Mouse (Mus musculus) neural tube, embryonic 13.5 days (tissue): Measurements from ENCODE around the gene Klhdc7a. TPM values are rescaled to one million over a fixed set of nuclear protein-coding genes. Genes with fewer than 3 reads are reported as not detected.

Experiments used
- ATAC-seq: fragments of 200-750 bp; cut with Nextera tagmentation; 2 replicates; pipeline ENCODE4 v1.8.0; 2017; ENCODE audit warnings: low read depth, mild to moderate bottlenecking, moderate TSS enrichment, moderate library complexity
- H3K27ac ChIP-seq: fragments of 300-500 bp; sonication (generic); replicated peaks from 2 replicates; pipeline ENCODE4 v1.5.1; 2015; ENCODE audit warnings: moderate library complexity, mild to moderate bottlenecking, inconsistent platforms
- H3K27me3 ChIP-seq: fragments of 300-500 bp; sonication (generic); 2 replicates; pipeline ENCODE4 v1.6.1; 2015; ENCODE audit warnings: mild to moderate bottlenecking, inconsistent platforms
- H3K36me3 ChIP-seq: fragments of 300-500 bp; sonication (generic); 2 replicates; pipeline ENCODE4 v1.6.1; 2015; ENCODE audit warnings: mild to moderate bottlenecking, inconsistent platforms
- H3K4me1 ChIP-seq: fragments of 300-500 bp; sonication (generic); replicated peaks from 2 replicates; pipeline ENCODE4 v1.6.1; 2015; ENCODE audit warnings: inconsistent platforms
- H3K4me2 ChIP-seq: fragments of 300-500 bp; sonication (generic); 2 replicates; pipeline ENCODE4 v1.6.1; 2015; ENCODE audit warnings: inconsistent platforms, mild to moderate bottlenecking, moderate library complexity
- H3K4me3 ChIP-seq: fragments of 300-500 bp; sonication (generic); 2 replicates; pipeline ENCODE4 v1.5.1; 2015; ENCODE audit warnings: mild to moderate bottlenecking, inconsistent platforms
- H3K9ac ChIP-seq: fragments of 300-500 bp; sonication (generic); 2 replicates; pipeline ENCODE4 v1.6.1; 2015; ENCODE audit warnings: moderate library complexity, mild to moderate bottlenecking, inconsistent platforms
- H3K9me3 ChIP-seq: fragments of 300-500 bp; sonication (generic); 2 replicates; pipeline ENCODE4 v1.6.1; 2016; ENCODE audit warnings: inconsistent platforms
- WGBS: fragments of 180-500 bp; shearing (Covaris S2); methylation state at CpG from one replicate; pipeline ENCODE4 v1.1.7; 2015; 5-methylcytosine and 5-hydroxymethylcytosine counted together
- polyA plus RNA-seq: library from polyadenylated mRNA; unstranded; fragments of >200 nt; fragmentation: Nextera tagmentation; extraction: Ambion mirVana; gene quantifications from 2 replicates; pipeline ENCODE4 v1.2.1, GENCODE M21; 2015

Gene Klhdc7a
- polyA plus RNA-seq, 1 experiment from 2014 or later, result 0.08 TPM

GRCm38 (mm10) chr4:139959188-139959587, 8.6 kb downstream of the Klhdc7a start:
- Histone ChIP-seq H3K4me3 (no peak overlapping the region), H3K36me3 (no peaks in the 10 kb centered on the region), H3K27ac (no peak overlapping the region), H3K27me3 (no peaks in the 10 kb centered on the region), H3K4me2 (no peak overlapping the region), H3K9ac (no peak overlapping the region), H3K9me3 (no peaks in the 10 kb centered on the region), H3K4me1 (peaks cover 11% of the 10 kb centered on the region; the same call in 1 of the 2 replicates)
- WGBS, result 94% methylated on average over 3 of the region's 3 CpGs
- ATAC-seq, result no peak

- Histone ChIP-seq H3K9me3 (no peaks in the 10 kb centered on the region), H3K27ac (no peak overlapping the region), H3K36me3 (no peaks in the 10 kb centered on the region), H3K9ac (no peak overlapping the region), H3K4me3 (no peak overlapping the region), H3K4me2 (no peak overlapping the region), H3K4me1 (peaks cover 17% of the 10 kb centered on the region), H3K27me3 (peaks cover 7% of the 10 kb centered on the region; the same call in 1 of the 2 replicates)
- 58% methylated on average over 6 of the region's 7 CpGs for WGBS
- 0 out of 2 replicates have a peak, but pooled peaks have one; percentile 17 for ATAC-seq
These were observed 16.8 kb downstream of the Klhdc7a start for GRCm38 (mm10) chr4:139950876-139951485.

- peak overlapping the region; percentile 51 for H3K4me2 ChIP-seq
- H3K4me3 ChIP-seq, result peak overlapping the region; percentile 17; the same call in 1 of the 2 replicates
- H3K27me3 ChIP-seq, result peaks cover 9% of the 10 kb centered on the region; the same call in 1 of the 2 replicates
- peaks cover 17% of the 10 kb centered on the region for H3K4me1 ChIP-seq
- 1% methylated on average over 20 of the region's 20 CpGs for WGBS
- no peak overlapping the region for H3K27ac ChIP-seq
- no peaks in the 10 kb centered on the region for H3K36me3 ChIP-seq
- ATAC-seq, result peak; percentile 58; the same call in 1 of the 2 replicates
- H3K9me3 ChIP-seq, result no peaks in the 10 kb centered on the region
- peak overlapping the region; percentile 38; the same call in 1 of the 2 replicates for H3K9ac ChIP-seq
These were observed 17.4 kb downstream of the Klhdc7a start for GRCm38 (mm10) chr4:139950431-139950848.

GRCm38 (mm10) chr4:139948591-139948990, 19.2 kb downstream of the Klhdc7a start:
- H3K27me3 ChIP-seq, result peaks cover 9% of the 10 kb centered on the region; the same call in 1 of the 2 replicates
- WGBS, result 11% methylated on average over 7 of the region's 7 CpGs
- H3K36me3 ChIP-seq, result no peaks in the 10 kb centered on the region
- no peaks in the 10 kb centered on the region for H3K9me3 ChIP-seq
- peak overlapping the region; percentile 33 for H3K27ac ChIP-seq
- no peak overlapping the region for H3K4me3 ChIP-seq
- ATAC-seq, result peak; percentile 64
- H3K9ac ChIP-seq, result no peak overlapping the region
- peaks cover 17% of the 10 kb centered on the region for H3K4me1 ChIP-seq
- H3K4me2 ChIP-seq, result no peak overlapping the region

- H3K9me3 ChIP-seq, result no peaks in the 10 kb centered on the region
- peaks cover 17% of the 10 kb centered on the region for H3K4me1 ChIP-seq
- H3K27me3 ChIP-seq, result peaks cover 9% of the 10 kb centered on the region; the same call in 1 of the 2 replicates
- ATAC-seq, result no peak
- 95% methylated on average over 2 of the region's 2 CpGs for WGBS
- H3K4me3 ChIP-seq, result no peak overlapping the region
- no peak overlapping the region for H3K4me2 ChIP-seq
- H3K27ac ChIP-seq, result no peak overlapping the region
- H3K36me3 ChIP-seq, result no peaks in the 10 kb centered on the region
- H3K9ac ChIP-seq, result no peak overlapping the region
These were observed 20.5 kb downstream of the Klhdc7a start for GRCm38 (mm10) chr4:139947341-139947740.

- H3K27me3 ChIP-seq, result peaks cover 9% of the 10 kb centered on the region; the same call in 1 of the 2 replicates
- ATAC-seq, result no peak
- no peaks in the 10 kb centered on the region for H3K36me3 ChIP-seq
- H3K27ac ChIP-seq, result no peak overlapping the region
- H3K9ac ChIP-seq, result no peak overlapping the region
- no peaks in the 10 kb centered on the region for H3K9me3 ChIP-seq
- H3K4me2 ChIP-seq, result no peak overlapping the region
- 83% methylated on average over 2 of the region's 2 CpGs for WGBS
- no peaks in the 10 kb centered on the region for H3K4me1 ChIP-seq
- no peak overlapping the region for H3K4me3 ChIP-seq
These were observed 26.0 kb downstream of the Klhdc7a start for GRCm38 (mm10) chr4:139941831-139942230.

- no peaks in the 10 kb centered on the region for H3K36me3 ChIP-seq
- ATAC-seq, result no peak
- no peaks in the 10 kb centered on the region for H3K9me3 ChIP-seq
- no peak overlapping the region for H3K9ac ChIP-seq
- WGBS, result 78% methylated on average over 3 of the region's 3 CpGs
- no peaks in the 10 kb centered on the region for H3K27me3 ChIP-seq
- no peak overlapping the region for H3K4me3 ChIP-seq
- no peak overlapping the region for H3K4me2 ChIP-seq
- no peak overlapping the region for H3K27ac ChIP-seq
- peaks cover 21% of the 10 kb centered on the region for H3K4me1 ChIP-seq
These were observed 32.3 kb downstream of the Klhdc7a start for GRCm38 (mm10) chr4:139935557-139935956.

GRCm38 (mm10) chr4:139932970-139933801, 34.6 kb downstream of the Klhdc7a start:
- 71% methylated on average over 18 of the region's 18 CpGs for WGBS
- Histone ChIP-seq H3K27ac (no peak overlapping the region; the same call in 1 of the 2 replicates), H3K4me2 (no peak overlapping the region), H3K4me3 (no peak overlapping the region), H3K36me3 (no peaks in the 10 kb centered on the region), H3K9me3 (no peaks in the 10 kb centered on the region), H3K27me3 (peaks cover 16% of the 10 kb centered on the region; the same call in 1 of the 2 replicates), H3K4me1 (peaks cover 21% of the 10 kb centered on the region), H3K9ac (no peak overlapping the region)
- no peak for ATAC-seq

GRCm38 (mm10) chr4:139931790-139932510, 35.9 kb downstream of the Klhdc7a start:
- 27% methylated on average over 12 of the region's 12 CpGs for WGBS

GRCm38 (mm10) chr4:139930885-139931284, 36.9 kb downstream of the Klhdc7a start:
- Histone ChIP-seq H3K9ac (no peak overlapping the region), H3K9me3 (no peaks in the 10 kb centered on the region), H3K4me1 (peaks cover 33% of the 10 kb centered on the region), H3K27me3 (peaks cover 22% of the 10 kb centered on the region; the same call in 1 of the 2 replicates), H3K27ac (peak overlapping the region; percentile 74), H3K4me2 (0 out of 2 replicates have a peak overlapping the region, but pooled peaks have one; percentile 30), H3K4me3 (no peak overlapping the region), H3K36me3 (no peaks in the 10 kb centered on the region)
- 57% methylated on average over 7 of the region's 7 CpGs for WGBS
- no peak for ATAC-seq

More at GRCm38 (mm10) chr4:139931790-139932510, 35.9 kb downstream of the Klhdc7a start:
- Histone ChIP-seq H3K4me3 (no peak overlapping the region), H3K27me3 (peaks cover 19% of the 10 kb centered on the region; the same call in 1 of the 2 replicates), H3K9ac (peak overlapping the region; percentile 1; the same call in 1 of the 2 replicates), H3K27ac (peak overlapping the region; percentile 74), H3K36me3 (no peaks in the 10 kb centered on the region), H3K4me2 (peak overlapping the region; percentile 30), H3K4me1 (peaks cover 22% of the 10 kb centered on the region), H3K9me3 (no peaks in the 10 kb centered on the region)
- peak; percentile 34; the same call in 1 of the 2 replicates for ATAC-seq

- ATAC-seq, result 0 out of 2 replicates have a peak, but pooled peaks have one; percentile 51
- H3K27ac ChIP-seq, result peak overlapping the region; percentile 84
- no peaks in the 10 kb centered on the region for H3K36me3 ChIP-seq
- peak overlapping the region; percentile 29 for H3K4me3 ChIP-seq
- H3K4me2 ChIP-seq, result peak overlapping the region; percentile 59
- no peaks in the 10 kb centered on the region; the same call in 1 of the 2 replicates for H3K9me3 ChIP-seq
- peaks cover 23% of the 10 kb centered on the region for H3K4me1 ChIP-seq
- H3K27me3 ChIP-seq, result peaks cover 27% of the 10 kb centered on the region; the same call in 1 of the 2 replicates
- peak overlapping the region; percentile 69 for H3K9ac ChIP-seq
- 8% methylated on average over 11 of the region's 11 CpGs for WGBS
These were observed 41.7 kb downstream of the Klhdc7a start for GRCm38 (mm10) chr4:139926161-139926561.
